Mouse (Mus musculus): ENCODE measurements at regions not wholly inside any gene's neighbourhood (a gene's known extent, or its start where the extent isn't known, plus 50 kb on each side); places are given as distances from the start of the nearest gene placed in this dataset.

DNA sequence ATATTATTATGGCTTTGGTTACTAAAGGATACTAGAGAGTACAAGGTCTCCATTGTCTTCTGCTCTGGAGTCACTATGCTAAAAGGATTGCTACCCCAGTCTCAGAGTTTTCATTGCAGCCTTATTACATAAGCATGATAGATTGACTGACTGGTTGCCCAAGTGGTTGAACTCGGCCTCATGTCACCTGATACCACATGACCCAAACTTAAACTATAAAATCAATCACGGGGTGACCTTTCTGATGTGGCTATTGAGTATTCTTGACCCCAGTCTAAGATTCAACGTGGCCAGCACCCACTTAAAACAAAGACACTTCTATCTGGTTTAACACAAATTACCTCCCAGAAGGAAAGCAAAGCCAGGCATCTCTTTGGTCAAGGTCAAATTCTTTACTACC, 100.8 kb downstream of the Gm19935 start:
- Histone ChIP-seq H3K27ac (ENCODE audit: insufficient read depth, low read length) (no peak overlapping the region), H3K4me1 (ENCODE audit: control insufficient read depth, insufficient read depth, low read length) (no peaks in the 10 kb centered on the region), H3K4me3 (ENCODE audit: insufficient read depth, low read length) (no peak overlapping the region)
- TF ChIP-seq POLR2A (IDR thresholded peaks at IDR 0.05; ENCODE audit: low read depth, low read length): no peak
- no peak for TF ChIP-seq CTCF (IDR thresholded peaks at IDR 0.05; ENCODE audit: borderline replicate concordance, insufficient read depth, low read length)

DNA sequence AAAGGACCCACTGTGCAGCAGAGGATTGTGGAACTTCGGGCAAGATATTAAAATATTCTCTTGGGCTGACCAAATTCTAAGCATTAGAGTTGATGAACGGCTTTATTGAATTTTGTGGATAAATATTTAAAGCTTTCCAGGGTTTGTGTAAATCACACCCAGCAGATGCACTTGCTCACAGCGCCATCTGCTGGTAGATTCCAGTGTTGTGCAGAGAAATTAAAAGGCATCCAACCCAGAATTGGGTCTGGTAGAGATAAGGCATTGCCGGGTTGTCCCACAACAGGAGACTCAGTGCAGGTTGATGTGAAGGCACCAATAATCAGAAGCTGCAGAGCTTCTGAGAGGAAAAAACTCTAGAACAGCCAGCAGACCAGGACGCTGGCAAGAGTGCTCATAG, 108.7 kb downstream of the Gm19935 start:
- Histone ChIP-seq H3K27ac (ENCODE audit: insufficient read depth, low read length) (no peak overlapping the region), H3K4me1 (ENCODE audit: control insufficient read depth, insufficient read depth, low read length) (no peaks in the 10 kb centered on the region), H3K4me3 (ENCODE audit: insufficient read depth, low read length) (no peak overlapping the region)
- TF ChIP-seq POLR2A (IDR thresholded peaks at IDR 0.05; ENCODE audit: low read depth, low read length) (no peak), CTCF (IDR thresholded peaks at IDR 0.05; ENCODE audit: borderline replicate concordance, insufficient read depth, low read length) (peak; percentile 49; the same call in 1 of the 2 replicates)

DNA sequence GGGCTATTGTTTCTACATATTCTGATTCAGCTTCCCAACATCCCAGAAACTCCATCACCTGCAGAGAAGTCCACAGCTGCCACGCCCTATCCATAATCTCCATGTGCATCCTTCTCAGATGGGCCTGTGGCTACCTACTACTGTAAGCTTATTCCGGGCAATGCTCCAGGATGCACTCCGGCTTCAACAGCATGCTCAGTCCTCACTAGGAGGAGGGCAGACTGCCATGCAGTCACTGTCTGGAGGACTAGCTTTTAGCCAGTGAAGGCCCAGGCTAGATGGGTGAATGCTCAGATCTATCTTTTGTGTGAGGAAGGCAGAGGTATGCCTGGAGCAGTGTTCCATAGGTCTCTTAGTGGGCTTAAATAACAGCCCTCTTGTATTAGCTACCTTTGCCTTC, 124.7 kb downstream of the Gm19935 start:
- Histone ChIP-seq H3K4me3 (ENCODE audit: insufficient read depth, low read length) (no peak overlapping the region), H3K27ac (ENCODE audit: insufficient read depth, low read length) (no peak overlapping the region), H3K4me1 (ENCODE audit: control insufficient read depth, insufficient read depth, low read length) (no peaks in the 10 kb centered on the region)
- no peak for TF ChIP-seq CTCF (IDR thresholded peaks at IDR 0.05; ENCODE audit: borderline replicate concordance, insufficient read depth, low read length)
- TF ChIP-seq POLR2A (IDR thresholded peaks at IDR 0.05; ENCODE audit: low read depth, low read length): no peak

DNA sequence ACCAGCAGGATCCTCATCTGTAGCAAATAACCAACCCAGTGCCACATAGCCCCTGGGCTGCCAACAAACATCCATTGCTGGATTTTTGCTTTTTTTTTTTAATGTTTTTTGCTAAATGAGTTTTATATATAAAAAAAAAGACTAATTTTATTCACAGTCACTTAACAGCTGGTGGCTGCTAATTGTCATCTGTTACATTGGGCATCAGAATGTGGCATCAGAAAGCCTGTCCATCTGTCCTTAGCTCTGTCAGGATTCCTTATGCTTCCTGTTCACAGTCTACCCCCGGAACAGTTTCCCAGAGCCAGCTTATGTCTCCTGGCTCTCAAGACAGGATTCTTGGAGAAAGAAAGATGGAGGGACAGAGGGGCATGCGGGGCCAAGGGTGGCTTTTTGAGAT, 132.1 kb downstream of the Gm19935 start:
- Histone ChIP-seq H3K4me3 (ENCODE audit: insufficient read depth, low read length) (no peak overlapping the region), H3K4me1 (ENCODE audit: control insufficient read depth, insufficient read depth, low read length) (no peaks in the 10 kb centered on the region), H3K27ac (ENCODE audit: insufficient read depth, low read length) (no peak overlapping the region)
- TF ChIP-seq POLR2A (IDR thresholded peaks at IDR 0.05; ENCODE audit: low read depth, low read length): no peak
- no peak for TF ChIP-seq CTCF (IDR thresholded peaks at IDR 0.05; ENCODE audit: borderline replicate concordance, insufficient read depth, low read length)

DNA sequence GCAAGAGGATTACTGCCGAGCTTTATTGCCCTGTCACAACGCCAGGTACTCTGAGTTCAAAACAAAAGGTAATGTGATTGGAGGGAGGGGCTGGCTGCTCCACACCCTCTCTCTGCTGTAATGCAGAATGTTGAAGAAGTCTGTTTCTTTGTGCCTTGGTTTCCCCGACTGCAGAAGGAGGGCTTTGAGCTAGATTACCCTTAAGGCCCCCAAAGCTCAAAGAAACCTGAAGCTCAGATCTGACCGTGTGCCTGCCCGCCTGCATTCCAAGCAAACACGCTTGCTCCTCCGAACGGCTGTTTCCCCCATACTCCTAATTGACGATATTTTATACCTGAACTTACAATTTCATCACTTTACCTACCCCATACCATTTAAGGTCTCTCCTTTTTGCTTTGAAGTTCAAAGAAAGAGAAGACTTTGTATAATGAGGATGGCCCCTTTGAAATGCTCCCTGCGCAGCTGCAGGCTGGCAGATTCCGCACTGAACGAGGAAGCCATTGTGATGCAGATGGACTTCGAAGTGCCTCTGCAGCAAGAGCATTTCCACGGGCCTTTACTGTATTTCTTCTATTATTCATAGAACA, 146.6 kb downstream of the Gm19935 start:
- Histone ChIP-seq H3K4me1 (ENCODE audit: control insufficient read depth, insufficient read depth, low read length) (no peaks in the 10 kb centered on the region), H3K27ac (ENCODE audit: insufficient read depth, low read length) (no peak overlapping the region), H3K4me3 (ENCODE audit: insufficient read depth, low read length) (0 out of 2 replicates have a peak overlapping the region, but pooled peaks have one; percentile 12)
- TF ChIP-seq CTCF (IDR thresholded peaks at IDR 0.05; ENCODE audit: borderline replicate concordance, insufficient read depth, low read length): no peak
- TF ChIP-seq POLR2A (IDR thresholded peaks at IDR 0.05; ENCODE audit: low read depth, low read length): no peak

DNA sequence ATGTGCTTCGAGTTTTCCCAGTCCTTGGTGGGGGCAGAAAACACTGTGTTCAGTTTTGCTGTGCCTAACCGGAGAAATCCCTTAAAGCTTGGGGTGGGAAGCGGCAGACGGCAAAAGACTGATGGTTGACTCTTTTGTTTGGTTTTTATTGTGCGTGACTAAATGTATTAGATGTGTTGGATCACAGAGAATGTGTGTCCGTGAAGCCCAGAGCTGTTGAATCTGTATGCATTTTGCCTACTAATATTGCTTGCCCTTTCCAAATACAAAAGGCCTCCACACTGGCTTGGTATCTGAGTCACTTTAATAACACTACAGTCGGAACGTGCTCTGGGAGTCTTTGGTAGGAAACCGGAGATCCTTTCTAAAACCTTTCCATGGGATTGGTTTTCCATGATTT, 147.8 kb downstream of the Gm19935 start:
- TF ChIP-seq CTCF (IDR thresholded peaks at IDR 0.05; ENCODE audit: borderline replicate concordance, insufficient read depth, low read length): no peak
- TF ChIP-seq POLR2A (IDR thresholded peaks at IDR 0.05; ENCODE audit: low read depth, low read length): no peak
- H3K4me1 ChIP-seq (ENCODE audit: control insufficient read depth, insufficient read depth, low read length): no peaks in the 10 kb centered on the region
- H3K4me3 ChIP-seq (ENCODE audit: insufficient read depth, low read length): no peak overlapping the region
- no peak overlapping the region for H3K27ac ChIP-seq (ENCODE audit: insufficient read depth, low read length)

DNA sequence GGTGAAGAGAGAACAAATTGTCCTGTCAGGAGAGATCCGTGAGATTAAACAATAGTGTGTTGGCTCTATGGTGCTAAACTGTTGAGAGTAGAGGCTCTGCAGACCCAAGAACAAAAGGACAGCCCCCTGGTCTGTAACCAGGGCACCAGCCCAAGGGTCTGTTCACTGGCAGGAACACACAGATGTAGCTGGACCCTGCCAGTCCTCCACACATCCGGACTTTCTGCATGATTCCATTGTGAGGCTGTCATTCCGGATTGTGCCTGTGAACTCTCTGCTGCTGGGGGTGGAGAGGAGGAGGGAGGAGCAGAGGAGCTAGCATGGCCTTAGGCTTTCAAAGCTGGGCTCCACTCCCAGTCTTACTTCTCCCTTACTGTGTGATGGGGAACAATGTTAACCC, 158.1 kb downstream of the Gm19935 start:
- H3K27ac ChIP-seq (ENCODE audit: insufficient read depth, low read length): no peak overlapping the region
- no peak overlapping the region for H3K4me3 ChIP-seq (ENCODE audit: insufficient read depth, low read length)
- TF ChIP-seq POLR2A (IDR thresholded peaks at IDR 0.05; ENCODE audit: low read depth, low read length): no peak
- H3K4me1 ChIP-seq (ENCODE audit: control insufficient read depth, insufficient read depth, low read length): no peaks in the 10 kb centered on the region

DNA sequence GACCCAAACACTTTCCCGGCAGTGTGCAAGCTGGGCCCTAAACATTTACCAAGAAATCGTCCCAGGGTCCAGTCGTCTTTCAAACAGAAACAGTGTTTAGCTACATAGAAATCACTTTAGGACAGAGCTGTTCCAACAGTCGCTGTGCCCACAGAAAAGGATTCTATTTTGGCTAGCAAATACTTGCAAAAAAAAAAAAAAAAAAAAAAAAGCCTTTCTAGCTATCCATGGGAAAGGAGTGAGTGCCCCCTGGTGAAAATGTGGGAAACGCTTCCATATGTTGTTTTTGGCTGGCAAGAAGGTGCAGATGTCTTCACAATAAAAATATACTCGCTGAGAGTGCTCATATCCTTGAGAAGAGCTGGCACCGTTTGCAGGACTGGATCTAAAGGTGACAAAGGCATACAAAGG, 159.5 kb downstream of the Gm19935 start:
- Histone ChIP-seq H3K27ac (ENCODE audit: insufficient read depth, low read length) (no peak overlapping the region), H3K4me1 (ENCODE audit: control insufficient read depth, insufficient read depth, low read length) (no peaks in the 10 kb centered on the region), H3K4me3 (ENCODE audit: insufficient read depth, low read length) (no peak overlapping the region)
- TF ChIP-seq POLR2A (IDR thresholded peaks at IDR 0.05; ENCODE audit: low read depth, low read length): no peak
- no peak for TF ChIP-seq CTCF (IDR thresholded peaks at IDR 0.05; ENCODE audit: borderline replicate concordance, insufficient read depth, low read length)

DNA sequence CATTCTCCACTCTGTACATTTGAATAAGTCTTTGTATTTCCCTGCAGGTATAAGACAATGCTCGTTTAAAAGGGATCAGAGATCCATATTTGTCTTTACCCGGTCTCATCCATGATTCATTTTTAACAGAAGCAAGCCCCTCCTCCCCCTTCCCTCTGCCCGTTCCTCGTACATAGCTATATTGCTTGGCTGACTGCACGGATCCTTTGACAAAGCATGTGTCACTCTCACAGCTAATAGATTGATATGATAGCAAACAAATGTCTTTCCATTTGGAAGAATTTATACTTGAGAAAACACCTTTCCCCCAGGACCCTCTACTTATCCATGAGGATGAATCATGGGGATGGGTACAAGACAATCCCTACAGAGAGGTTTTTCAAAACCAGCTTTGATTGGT, 160.1 kb downstream of the Gm19935 start:
- Histone ChIP-seq H3K27ac (ENCODE audit: insufficient read depth, low read length) (no peak overlapping the region), H3K4me3 (ENCODE audit: insufficient read depth, low read length) (no peak overlapping the region), H3K4me1 (ENCODE audit: control insufficient read depth, insufficient read depth, low read length) (no peaks in the 10 kb centered on the region)
- TF ChIP-seq POLR2A (IDR thresholded peaks at IDR 0.05; ENCODE audit: low read depth, low read length): no peak
- no peak for TF ChIP-seq CTCF (IDR thresholded peaks at IDR 0.05; ENCODE audit: borderline replicate concordance, insufficient read depth, low read length)

DNA sequence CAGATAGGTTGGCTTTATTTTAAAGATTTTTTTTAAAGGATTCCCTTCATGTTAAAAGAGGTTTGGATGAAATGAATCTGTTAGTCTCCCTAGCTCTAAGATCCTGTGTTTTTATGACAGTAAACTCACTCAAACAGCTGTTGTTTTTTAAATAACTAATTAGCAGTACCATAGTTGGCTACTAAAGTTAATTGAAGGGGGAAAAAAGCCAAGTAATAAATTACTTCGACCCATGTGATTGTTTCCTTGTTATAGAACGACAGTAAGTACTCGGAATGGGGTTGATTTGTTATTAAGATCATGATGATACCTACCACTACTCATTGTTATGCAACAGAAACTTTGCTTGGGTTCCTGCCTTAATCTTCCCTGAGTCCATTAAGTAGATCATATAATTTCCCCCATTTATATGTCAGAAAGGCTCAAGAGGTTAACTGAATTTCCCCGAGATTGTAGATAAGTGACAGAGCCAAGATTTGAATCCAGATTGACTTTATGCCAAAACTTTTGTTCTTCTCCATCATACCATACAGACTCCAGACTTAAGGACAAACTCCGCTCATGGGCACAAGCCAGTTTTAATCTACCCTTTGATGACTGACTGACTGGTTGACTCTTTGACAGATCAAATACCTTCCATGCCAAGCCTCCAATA, 160.6 kb downstream of the Gm19935 start:
- Histone ChIP-seq H3K27ac (ENCODE audit: insufficient read depth, low read length) (no peak overlapping the region), H3K4me1 (ENCODE audit: control insufficient read depth, insufficient read depth, low read length) (no peaks in the 10 kb centered on the region), H3K4me3 (ENCODE audit: insufficient read depth, low read length) (no peak overlapping the region)
- TF ChIP-seq CTCF (IDR thresholded peaks at IDR 0.05; ENCODE audit: borderline replicate concordance, insufficient read depth, low read length) (no peak), POLR2A (IDR thresholded peaks at IDR 0.05; ENCODE audit: low read depth, low read length) (no peak)

Measured in embryonic fibroblast, embryonic 13.5 days (primary cell).